Mouse (Mus musculus) limb, embryonic 15.5 days (tissue): ENCODE measurements around the gene Dut. TPM values are rescaled to one million over a fixed set of nuclear protein-coding genes. Genes with fewer than 3 reads are reported as not detected.

Source experiments
- polyA plus RNA-seq: library from polyadenylated mRNA; unstranded; fragments of >200 nt; fragmentation: Nextera tagmentation; extraction: Ambion mirVana; gene quantifications from 2 replicates; pipeline ENCODE4 v1.2.1, GENCODE M21; 2015

Dut gene
- polyA plus RNA-seq, 1 experiment from 2014 or later: 97.0 TPM

Other genes starting within 250 kb of the Dut start
- 4.7 and 5.5 TPM in 2 replicates for gene Slc24a5, start 179.1 kb upstream of the Dut start, polyA plus RNA-seq
- 72.4 and 80.6 TPM in 2 replicates for gene Myef2, start 123.5 kb upstream of the Dut start, polyA plus RNA-seq
- gene Ctxn2, start 110.5 kb upstream of the Dut start, polyA plus RNA-seq: not detected in 2 replicates
- 0.04 TPM in 1 of 2 replicates, not detected in the other for gene Slc12a1, start 94.7 kb upstream of the Dut start, polyA plus RNA-seq